Mouse (Mus musculus): ENCODE data around the gene 4930579G24Rik.

4930579G24Rik gene

DNA sequence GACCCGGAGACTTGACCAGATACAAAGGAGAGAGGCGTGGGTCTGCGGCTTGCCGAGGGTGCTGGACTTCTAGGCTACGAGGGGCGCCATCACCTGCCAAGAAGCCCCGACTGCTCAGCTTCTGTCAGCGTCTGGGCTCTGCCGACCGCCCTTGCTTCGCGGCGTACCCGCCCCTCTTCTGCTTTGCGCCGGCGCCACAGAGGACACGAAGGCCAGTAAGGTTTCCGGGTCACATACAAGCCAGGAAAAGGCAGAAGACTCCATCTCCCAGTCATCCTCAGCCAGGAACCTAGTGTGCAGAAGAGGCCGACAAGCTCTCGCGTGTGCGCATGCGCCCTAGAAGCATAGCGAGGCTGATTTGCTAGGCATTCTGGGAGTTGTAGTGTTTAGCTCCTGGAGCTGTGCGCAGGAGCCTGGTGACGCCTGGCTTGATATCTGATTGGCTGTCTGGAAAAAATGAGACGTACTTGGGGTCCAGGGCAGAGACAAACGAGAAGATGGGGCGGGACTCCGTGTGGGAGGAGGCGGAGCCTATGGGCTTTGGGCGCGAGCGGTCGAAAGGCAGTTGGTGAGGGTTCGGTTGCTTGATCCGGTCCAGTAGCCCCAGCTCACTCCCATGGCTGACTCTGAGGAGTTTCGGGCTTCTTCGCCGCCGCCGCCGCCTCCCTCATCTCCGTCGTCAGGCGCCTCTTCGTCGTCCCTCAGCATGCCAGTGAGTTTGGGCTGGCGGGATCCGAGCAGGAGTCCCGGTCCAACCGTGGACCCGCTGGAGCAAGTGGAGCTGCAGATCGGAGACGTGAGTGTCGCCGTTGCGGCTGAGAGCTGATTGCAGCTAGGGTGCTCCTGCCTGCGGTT lies at the start of gene 4930579G24Rik:
Gene 4930579G24Rik, plus strand, starts transcription at position 519 of the 855 bp plus-strand sequence.
- DNase-seq (ENCODE audit: low spot score in 2 of 2): peak; percentile 92 to 95

DNA sequence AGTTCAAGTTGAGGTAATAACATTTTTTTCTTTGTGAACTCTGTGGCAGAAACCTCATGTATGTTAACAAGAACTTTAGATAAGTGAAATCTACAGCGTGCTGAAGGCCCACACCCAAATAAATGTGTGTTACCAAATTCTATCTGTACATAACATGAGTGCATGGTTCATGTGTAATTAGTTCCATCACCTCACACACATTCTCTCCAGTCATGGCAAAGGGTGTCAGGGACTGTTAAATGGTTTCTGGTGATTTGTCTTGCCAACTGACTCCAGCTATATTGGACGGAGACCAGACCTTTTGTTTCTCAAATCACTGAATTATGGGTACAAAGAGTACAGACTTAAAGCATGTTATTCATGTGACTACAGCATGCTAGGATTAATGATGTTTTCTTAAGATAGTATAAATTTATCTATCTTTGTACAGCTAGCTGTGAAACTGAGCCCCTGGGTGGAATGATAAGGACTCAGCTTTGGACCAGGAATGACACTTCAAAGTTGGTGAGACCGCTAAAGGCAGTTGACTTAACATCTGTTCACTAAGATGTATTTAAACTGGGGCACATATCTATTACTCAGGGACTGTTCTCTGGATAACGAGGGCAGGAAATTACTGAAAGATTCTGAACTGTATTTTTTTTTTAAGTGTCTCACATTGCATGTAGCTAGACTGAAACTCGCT lies 48.8 kb upstream of the 4930579G24Rik start:
- DNase-seq (ENCODE audit: low spot score in 2 of 2): no peak

DNA sequence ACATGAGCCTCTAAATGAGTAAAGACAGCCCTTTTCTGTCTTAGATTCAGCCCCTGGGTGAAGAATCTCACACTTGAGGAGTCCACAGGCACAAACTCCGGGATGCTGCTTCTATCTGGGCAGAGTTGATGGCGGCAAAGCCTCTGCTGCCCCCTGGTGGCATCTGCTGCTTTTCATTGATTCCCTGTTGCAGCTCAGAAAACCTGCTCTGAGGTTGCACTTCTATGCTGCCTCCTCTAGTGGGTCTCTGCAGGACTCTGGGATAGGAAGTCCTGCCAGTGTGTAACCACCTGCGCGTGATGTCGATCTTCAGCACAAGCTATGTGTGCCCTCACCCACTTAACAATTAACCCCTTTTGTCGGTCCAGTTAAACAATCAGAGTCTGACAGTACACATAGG lies 42.1 kb upstream of the 4930579G24Rik start:
- DNase-seq (ENCODE audit: low spot score in 2 of 2): peak; percentile 79 to 89

DNA sequence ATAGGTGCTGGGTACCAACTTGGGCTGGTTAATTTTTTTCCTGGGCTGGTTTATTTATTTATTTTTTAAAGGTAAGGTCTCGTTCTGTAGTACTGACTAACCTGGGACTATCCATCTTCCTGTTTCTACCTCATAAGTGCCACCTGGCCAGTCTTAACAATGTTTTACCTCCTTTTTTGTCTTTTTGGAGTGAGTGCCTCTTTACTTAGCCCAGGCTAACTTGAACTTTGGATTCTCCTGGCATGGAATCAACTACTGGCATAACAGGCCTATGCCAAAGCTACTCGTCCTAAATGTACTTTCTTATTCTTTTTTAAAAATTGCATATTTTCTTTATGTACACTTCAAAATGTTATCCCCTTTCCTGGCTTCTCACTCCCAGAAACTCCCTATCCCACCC lies 39.2 kb upstream of the 4930579G24Rik start:
- DNase-seq (ENCODE audit: low spot score in 2 of 2): no peak

DNA sequence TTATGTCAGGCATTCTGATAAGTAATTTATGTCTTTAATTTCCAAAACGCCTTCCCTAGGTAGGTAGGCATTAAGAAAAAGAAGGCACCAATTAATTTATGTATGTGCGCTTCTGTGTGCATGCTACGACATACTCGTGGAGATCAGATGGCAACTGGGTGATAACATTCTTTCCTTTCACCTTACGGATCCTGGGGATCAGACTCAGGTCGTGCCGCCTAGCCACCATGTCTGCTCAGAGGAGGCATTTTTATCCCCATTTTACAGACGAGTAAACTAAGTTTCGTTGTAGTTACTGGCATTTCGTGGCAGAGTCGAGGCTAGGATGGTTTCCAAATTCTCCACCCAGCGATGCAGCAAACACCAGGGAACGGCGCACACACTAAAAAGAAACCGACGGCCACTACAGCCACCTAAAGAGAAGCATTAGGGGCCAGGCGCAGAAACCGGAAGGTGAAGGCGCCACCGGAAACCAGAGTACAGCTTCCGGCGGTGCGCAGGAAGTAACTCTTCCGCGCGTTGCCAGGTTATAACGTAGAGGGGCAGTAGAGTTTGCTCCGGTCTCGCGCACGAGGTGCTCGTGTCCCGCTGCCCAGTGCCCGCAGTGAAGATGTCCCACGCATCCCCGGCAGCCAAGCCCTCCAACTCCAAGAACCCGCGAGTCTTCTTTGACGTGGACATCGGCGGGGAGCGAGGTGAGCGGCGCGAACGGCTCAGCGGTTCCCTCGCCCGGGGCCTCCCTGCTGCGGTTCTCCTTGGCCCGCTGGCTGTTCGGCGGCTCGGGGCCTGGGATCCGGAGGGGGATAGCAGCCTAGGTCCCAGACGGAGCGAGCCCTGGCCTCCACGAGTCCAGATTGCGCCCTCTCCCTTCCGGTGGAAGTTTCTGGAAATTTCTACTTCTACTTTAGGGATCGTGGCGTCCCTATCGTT lies 37.8 kb upstream of the 4930579G24Rik start, which contains the start of gene Ppid:
Gene Ppid, plus strand, starts transcription at position 480 of the 930 bp plus-strand sequence.
- peak; percentile 69 to 71 for DNase-seq (ENCODE audit: low spot score in 2 of 2)

DNA sequence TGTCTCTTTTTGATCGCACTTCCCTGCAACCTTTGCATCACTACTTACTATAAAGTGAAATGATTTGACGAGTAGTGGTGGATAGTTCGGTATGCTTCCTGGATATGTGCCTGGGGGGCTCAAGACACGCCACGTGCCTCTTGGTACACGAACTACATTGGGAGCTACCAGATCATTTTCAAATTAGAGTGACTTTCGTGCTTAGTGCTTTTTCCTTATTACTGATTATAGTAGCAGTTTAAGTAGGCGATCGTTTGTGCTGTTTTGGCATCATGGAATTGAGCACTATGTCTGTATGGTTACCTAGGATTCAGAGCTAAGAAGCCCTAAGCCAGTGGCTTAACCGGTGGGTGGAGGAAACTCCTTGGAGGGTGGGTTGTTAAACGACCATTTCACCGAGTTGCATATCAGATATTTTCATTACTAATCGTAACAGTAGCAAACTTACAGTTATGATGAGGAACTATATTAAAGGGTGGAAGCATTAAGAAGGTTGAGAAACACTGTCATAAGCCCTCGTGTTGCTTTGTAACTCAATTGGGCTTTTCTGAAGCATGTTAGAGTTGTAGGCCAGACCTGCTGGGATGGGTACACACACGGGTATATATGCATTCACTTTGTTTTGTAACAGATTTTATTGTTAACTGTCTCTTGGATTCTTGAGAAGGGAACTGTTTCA lies 36.9 kb upstream of the 4930579G24Rik start:
- DNase-seq (ENCODE audit: low spot score in 2 of 2): no peak

DNA sequence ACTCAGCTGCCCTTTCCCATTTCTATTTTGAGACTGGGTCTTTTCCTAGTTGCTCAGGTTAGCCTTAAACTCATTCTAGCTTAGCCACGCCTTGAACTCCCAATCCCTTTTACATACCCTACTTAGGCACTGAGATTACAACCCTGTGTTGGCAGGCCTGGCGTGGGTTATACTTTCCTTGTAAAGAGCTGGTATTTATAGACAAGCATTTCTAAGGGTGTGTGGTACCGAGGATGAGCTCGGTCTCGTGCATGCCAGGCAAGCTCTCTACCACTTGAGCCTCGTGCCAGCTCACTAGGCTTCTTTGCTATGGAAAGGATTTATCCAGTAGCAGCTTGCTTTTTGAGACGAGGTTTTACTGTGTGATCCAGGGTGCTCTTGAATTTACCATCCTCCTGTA lies 33.4 kb upstream of the 4930579G24Rik start:
- DNase-seq (ENCODE audit: low spot score in 2 of 2): no peak

DNA sequence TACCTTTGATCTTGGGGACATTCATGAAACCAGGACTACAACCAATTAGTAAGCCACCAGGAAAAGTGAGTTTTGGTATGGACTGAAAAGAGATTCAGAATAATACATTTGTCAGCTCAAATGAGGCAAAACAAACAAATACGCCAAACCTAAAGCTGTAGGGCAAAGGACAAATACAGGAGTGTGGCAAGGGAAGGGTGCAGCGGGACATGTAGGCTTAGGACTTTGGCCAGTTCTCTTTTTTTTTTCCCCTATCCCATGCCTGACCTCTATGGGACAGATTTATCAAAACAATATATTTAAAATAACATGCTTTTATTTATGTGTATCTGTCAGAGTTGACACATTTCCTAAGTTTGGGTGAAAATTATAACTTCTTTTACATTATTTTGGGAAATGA lies 19.0 kb upstream of the 4930579G24Rik start:
- DNase-seq (ENCODE audit: low spot score in 2 of 2): no peak

DNA sequence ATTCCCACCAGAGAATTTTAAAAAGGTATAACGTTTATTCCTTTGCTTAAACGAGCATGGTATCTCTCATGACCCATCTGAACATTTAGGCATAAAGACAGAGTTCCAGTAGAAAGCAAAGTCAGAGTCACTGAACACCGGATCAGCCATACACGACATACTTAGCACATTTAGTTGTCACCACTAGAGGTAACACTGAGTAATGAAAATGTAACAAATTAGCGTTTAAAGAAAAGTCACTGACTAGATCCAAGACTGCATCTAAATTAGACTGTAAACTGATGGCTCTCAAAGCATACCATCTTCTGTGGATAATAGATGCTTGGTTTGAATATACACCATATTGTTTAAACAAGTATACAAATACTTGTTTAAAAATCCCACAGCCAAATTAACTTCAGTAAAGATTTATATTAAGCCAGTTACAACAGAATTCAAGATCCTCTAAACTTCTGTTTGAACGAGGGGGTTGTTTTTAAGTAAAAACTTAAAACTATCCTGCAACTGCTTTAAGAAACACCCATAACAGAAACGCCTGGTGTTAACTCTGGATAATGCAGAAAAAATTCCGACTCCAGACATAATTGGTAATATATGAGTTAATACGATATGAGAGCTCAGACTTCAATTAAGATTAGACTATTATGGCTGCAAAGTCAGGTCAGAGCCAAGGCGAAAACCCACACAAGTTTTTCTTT lies 1.2 kb upstream of the 4930579G24Rik start:
- DNase-seq (ENCODE audit: low spot score in 2 of 2): no peak

DNA sequence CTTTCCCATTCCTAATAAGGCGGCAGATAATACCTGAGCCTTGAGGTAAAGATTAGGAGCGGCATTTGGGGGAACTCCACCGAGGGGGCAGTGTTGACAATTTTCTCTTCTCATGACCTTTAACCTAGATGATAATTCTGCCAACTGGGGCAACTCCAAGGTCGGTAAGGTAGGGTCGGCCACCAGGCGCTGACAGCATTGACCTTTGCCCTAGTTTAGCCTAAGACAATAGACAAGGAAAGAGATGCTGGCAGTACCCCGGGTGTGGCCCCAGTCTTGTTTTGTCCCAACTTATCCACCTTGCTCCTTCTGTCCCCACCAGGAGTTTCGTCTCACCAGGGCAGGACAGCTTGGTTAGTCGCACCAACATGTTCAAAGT lies 708 bp upstream of the 4930579G24Rik start:
- no peak for DNase-seq (ENCODE audit: low spot score in 2 of 2)

DNA sequence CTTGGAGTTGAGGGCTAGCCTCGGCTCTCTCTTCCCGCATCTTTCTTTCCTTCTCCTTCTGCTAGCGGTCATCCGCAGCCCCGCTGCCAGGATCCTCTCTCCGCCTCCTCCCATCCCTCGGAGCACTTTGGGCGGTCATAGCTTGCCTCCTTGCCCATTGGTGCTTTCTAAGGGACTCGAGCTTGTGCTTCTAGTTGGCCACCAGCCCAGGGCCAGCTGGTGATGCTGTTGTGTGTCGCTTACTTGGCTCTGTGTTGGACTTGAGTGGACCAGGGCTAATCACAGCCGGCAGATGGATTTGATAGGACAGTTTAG lies 494 bp downstream of the 4930579G24Rik start, which contains the start of gene Etfdh:
Gene Etfdh, minus strand, starts transcription at position 85 of the 315 bp plus-strand sequence.
- DNase-seq (ENCODE audit: low spot score in 2 of 2): peak; percentile 58 to 71

DNA sequence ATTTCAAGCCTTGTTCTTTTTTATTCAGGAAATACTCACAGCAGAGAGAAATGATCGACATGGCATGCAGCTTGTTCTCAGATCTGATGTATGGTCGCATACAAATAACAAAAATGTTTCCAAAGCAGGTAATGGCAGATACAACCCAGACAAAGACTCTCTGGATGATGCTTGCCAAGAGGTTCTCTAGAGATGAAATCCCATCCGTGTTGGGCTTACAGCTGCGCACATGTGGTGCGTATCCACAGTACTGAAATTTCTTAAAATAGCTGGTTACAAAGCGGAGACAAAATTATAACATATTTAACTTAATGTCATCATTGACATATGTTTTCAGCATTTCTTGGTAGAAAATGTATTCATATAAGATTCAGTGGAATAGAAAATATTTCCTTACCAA lies 23.2 kb downstream of the 4930579G24Rik start:
- no peak for DNase-seq (ENCODE audit: low spot score in 2 of 2)

DNA sequence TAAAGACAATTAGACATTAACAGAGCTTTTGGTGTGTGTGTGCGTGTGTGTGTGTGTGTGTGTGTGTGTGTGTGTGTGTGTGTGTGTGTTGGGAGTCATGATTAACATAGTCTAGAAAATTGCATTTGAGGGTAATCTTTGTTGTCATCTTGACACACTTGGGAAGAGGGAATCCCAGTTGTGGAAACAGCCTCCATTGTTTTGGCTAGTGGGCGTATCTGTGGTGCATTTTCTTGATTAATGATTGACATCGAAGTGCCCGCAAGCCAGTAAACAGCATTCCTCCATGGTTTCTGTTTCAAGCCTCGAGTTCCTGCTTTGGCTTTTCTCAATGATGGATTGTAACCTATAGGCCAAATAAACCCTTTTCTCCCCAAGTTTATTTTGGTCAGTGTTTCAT lies 27.8 kb downstream of the 4930579G24Rik start:
- DNase-seq (ENCODE audit: low spot score in 2 of 2): no peak

DNA sequence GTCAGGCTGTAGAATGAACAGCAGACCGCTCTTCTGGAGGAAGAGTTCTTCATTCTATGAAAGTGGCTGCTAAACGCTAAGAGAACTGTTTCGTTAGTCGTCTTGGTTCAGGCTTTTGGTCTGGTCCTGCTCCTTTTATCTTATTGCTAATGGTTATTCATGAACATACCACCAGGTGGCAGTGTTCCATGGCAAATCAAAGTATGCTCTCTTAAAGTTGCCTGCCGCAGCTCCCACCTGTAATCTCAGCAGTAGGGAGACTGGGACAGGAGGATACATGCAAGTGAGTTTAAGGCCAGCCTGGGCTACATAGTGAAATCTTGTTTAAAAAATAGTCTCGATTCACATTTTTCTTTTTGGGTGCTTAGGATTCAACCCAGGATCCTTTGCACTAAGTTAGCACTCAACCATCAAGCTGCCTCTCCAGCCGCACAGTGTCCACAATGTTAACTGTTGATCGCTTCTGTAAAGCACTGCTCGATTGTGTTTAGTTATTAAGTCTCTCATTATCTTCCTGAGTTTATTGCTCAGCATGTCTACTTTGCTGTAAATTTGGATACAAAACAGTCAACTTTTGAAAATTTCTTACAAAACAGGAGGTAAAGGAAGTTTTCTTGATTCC lies 36.0 kb downstream of the 4930579G24Rik start:
- no peak for DNase-seq (ENCODE audit: low spot score in 2 of 2)

DNA sequence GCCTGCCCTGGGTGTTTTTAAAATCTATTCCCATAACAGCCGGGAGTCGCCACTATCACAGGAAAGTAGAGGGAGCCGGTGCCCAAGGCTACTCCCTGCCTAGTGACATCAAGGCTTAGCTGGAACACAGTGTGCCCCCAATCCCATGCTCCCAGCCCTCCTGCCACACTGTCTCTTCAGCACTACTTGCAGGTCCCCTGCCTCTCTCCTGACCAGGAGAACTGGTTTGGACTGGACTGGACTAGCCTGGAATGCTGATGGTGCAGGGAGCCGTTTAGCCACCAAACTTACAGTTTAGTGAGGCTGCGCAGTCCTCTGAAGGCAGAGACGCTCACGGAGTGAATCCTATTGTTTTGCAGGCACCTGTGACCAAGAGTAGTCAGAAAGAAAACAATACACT lies 41.7 kb downstream of the 4930579G24Rik start:
- no peak for DNase-seq (ENCODE audit: low spot score in 2 of 2)

DNA sequence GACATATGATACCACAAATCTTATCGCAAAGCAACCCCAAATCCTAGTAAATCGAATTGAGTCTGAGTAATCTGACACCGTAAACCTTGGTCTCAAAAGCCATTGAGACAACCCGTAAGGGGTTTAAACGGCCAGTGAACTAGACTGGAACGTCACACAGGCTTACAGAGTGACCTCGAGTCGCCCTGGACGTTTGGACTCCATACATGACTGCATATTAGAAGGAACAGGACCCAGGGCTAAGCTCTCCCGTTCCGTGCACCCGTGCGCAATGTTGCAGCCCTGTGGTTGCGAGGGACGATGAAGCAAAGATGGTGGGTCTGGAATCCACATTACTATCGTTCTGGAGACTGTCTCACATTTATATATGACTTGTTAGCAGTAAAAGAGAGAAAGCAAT lies 43.3 kb downstream of the 4930579G24Rik start:
- no peak for DNase-seq (ENCODE audit: low spot score in 2 of 2)

DNA sequence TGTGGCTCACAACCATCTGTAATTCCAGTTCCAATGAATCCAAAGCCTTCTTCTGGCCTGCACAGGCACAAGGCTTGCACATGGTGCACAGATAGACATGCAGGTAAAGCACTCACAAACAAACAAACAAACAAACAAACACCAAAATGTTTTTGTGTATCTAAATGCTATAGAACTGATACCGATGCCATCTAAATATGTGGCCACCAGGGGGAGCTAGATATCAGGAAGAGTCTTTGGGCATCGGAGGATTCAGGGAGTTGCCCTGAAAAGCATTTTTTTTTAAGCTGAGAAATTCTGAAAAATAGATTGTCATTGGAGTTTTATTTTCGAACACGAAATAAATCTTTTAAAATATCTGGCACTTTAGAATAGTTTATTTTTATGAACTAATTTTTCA lies 44.2 kb downstream of the 4930579G24Rik start:
- peak in 1 of 2 experiments; percentile 67 for DNase-seq (ENCODE audit: low spot score in 2 of 2)

DNA sequence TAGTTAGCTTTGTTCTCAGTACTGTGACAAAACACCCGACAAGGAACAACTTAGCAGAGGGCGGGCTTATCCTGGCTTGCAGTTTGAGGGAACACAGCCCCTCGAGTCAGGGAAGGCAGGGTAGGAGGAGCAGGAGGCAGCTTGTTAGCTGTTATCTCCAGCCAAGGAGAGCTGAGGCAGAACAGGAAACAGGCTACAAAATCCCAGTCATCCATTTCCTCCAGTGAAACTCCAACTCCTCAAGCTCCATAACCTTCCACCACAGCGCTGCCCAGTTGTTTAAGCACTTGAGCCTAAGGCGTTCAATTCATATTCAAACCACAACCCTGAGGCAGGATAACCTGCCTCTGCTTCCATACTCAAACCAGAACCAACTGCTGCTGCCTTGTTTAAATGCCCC lies 45.8 kb downstream of the 4930579G24Rik start:
- DNase-seq (ENCODE audit: low spot score in 2 of 2): no peak

DNA sequence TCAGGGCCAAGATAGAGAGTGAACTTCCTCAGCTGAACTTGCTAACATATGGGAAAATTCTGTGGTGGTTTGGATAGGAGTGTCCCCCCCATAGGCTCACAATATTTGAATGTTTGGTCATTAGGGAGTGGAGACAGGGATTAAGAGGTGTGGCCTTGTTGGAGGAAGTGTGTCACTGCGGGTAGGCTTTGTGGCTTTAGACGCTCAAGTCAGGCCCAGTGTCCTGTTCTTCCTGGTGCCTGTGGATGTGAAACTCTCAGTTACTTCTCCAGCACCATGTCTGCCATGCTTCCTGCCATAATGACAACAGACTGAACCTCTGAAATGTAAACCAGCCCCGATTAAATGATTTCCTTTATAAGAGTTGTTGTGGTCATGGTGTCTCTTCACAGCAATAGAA lies 47.5 kb downstream of the 4930579G24Rik start:
- DNase-seq (ENCODE audit: low spot score in 2 of 2): no peak

Measured in urinary bladder, postnatal 4 days (tissue).